Mouse (Mus musculus): ENCODE data around the gene Evl. TPM values are rescaled to one million over a fixed set of nuclear protein-coding genes. Genes with fewer than 3 reads are reported as not detected.
A peak's percentile ranks its signal among the peaks of the same experiment; 100 is the strongest.
"Not testable (repeated sequence)": the region's sequence is repeated elsewhere in the genome, so short reads cannot be mapped to it uniquely, and the experiment has no call there.

The Evl gene
- polyA plus RNA-seq, 1 experiment from 2014 or later, result 119 TPM

GRCm38 (mm10) chr12:108709386-108709785, 154.9 kb downstream of the Evl start:
- Histone ChIP-seq H3K4me3 (ENCODE audit: low read depth, low read length) (no peak overlapping the region), H3K36me3 (ENCODE audit: control insufficient read depth, insufficient read depth, low read length) (no peaks in the 10 kb centered on the region), H3K27ac (ENCODE audit: low read depth, low read length) (no peak overlapping the region), H3K4me1 (ENCODE audit: control insufficient read depth, insufficient read depth, low read length) (no peaks in the 10 kb centered on the region), H3K9me3 (ENCODE audit: control insufficient read depth, low read length) (no peaks in the 10 kb centered on the region), H3K4me2 (no peak overlapping the region), H3K9ac (ENCODE audit: low read length) (no peak overlapping the region), H3K27me3 (ENCODE audit: control insufficient read depth, insufficient read depth, low read length) (no peaks in the 10 kb centered on the region)
- WGBS, result 94% methylated on average over 6 of the region's 6 CpGs
- no peak for ATAC-seq (ENCODE audit: low FRiP score)
- no peak for DNase-seq (ENCODE audit: low spot score, missing footprints)

- Histone ChIP-seq H3K36me3 (ENCODE audit: control insufficient read depth, insufficient read depth, low read length) (no peaks in the 10 kb centered on the region), H3K4me3 (ENCODE audit: low read depth, low read length) (no peak overlapping the region), H3K9me3 (ENCODE audit: control insufficient read depth, low read length) (no peaks in the 10 kb centered on the region), H3K9ac (ENCODE audit: low read length) (no peak overlapping the region), H3K4me1 (ENCODE audit: control insufficient read depth, insufficient read depth, low read length) (no peaks in the 10 kb centered on the region), H3K27me3 (ENCODE audit: control insufficient read depth, insufficient read depth, low read length) (no peaks in the 10 kb centered on the region), H3K4me2 (no peak overlapping the region), H3K27ac (ENCODE audit: low read depth, low read length) (no peak overlapping the region)
- 90% methylated on average over 6 of the region's 6 CpGs for WGBS
- peak; percentile 71 for DNase-seq (ENCODE audit: low spot score, missing footprints)
- ATAC-seq (ENCODE audit: low FRiP score), result no peak
Observed at GRCm38 (mm10) chr12:108709964-108710765, 155.6 kb downstream of the Evl start.

DNA sequence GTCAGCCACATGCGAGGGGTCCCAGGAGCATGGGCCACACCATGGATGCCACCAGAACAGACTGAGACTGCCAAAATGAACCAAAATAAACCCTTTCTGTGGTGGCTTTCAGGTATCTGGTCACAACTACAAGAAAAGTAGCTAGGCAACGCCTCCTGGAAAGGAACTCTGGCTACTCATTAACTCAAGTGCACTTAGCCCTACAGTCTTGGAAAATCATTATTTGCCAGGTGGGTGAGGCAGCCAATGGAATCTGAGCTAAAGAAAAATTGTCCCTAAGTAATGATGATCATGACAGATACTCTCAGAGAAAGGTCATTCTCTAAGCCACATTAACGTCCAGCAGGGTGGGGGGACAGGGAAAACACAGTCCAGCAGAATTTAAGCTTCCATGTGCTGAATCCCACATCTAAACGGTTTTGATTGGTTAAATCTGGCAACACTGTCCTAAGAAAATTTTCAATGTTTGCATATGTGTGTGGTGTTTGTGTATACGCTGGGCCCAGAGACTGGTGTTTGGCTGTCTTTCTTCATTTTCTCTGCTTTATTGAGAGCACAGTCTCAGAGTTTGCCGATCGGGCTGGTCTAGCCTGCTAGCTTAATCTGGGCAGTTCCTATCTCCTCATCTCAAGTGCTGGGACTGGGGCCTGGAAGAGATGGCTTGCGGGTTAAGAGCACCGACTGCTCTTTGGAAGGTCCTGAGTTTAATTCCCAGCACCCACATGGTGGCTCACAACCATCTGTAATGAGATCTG, 156.5 kb downstream of the Evl start:
- ATAC-seq (ENCODE audit: low FRiP score) (no peak), DNase-seq (ENCODE audit: low spot score, missing footprints) (peak; percentile 26)
- no peak overlapping the region for H3K4me3 ChIP-seq (ENCODE audit: low read depth, low read length)
- 91% methylated on average over 9 of the region's 9 CpGs for WGBS
- H3K4me1 ChIP-seq (ENCODE audit: control insufficient read depth, insufficient read depth, low read length), result no peaks in the 10 kb centered on the region
- no peak overlapping the region for H3K27ac ChIP-seq (ENCODE audit: low read depth, low read length)
- H3K9me3 ChIP-seq (ENCODE audit: control insufficient read depth, low read length), result no peaks in the 10 kb centered on the region
- H3K9ac ChIP-seq (ENCODE audit: low read length), result no peak overlapping the region
- no peak overlapping the region for H3K4me2 ChIP-seq
- no peaks in the 10 kb centered on the region for H3K27me3 ChIP-seq (ENCODE audit: control insufficient read depth, insufficient read depth, low read length)
- H3K36me3 ChIP-seq (ENCODE audit: control insufficient read depth, insufficient read depth, low read length), result no peaks in the 10 kb centered on the region

DNA sequence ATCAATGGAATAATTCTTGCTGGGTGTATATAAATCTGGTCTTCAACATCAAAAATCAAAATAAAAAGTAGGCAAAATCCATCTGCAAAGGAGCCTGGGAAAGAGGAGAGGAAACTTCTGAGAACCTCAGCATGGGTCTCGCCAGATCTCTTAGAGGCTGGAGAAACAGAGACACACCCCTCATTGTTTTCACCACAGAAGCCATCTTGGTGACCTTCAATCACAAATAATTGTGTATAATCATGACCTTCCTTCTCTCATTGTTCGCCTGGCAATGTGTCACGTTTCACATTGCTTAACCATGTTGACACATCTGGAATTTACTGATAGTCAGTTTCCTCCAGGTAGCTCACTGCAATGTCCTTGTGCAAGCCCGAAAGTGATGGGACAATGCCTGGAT, 158.0 kb downstream of the Evl start:
- Histone ChIP-seq H3K4me2 (no peak overlapping the region), H3K27ac (ENCODE audit: low read depth, low read length) (no peak overlapping the region), H3K27me3 (ENCODE audit: control insufficient read depth, insufficient read depth, low read length) (no peaks in the 10 kb centered on the region), H3K4me3 (ENCODE audit: low read depth, low read length) (no peak overlapping the region), H3K9me3 (ENCODE audit: control insufficient read depth, low read length) (no peaks in the 10 kb centered on the region), H3K36me3 (ENCODE audit: control insufficient read depth, insufficient read depth, low read length) (no peaks in the 10 kb centered on the region), H3K9ac (ENCODE audit: low read length) (no peak overlapping the region), H3K4me1 (ENCODE audit: control insufficient read depth, insufficient read depth, low read length) (no peaks in the 10 kb centered on the region)
- WGBS, result 75% methylated on average over 4 of the region's 4 CpGs
- ATAC-seq (ENCODE audit: low FRiP score), result no peak
- DNase-seq (ENCODE audit: low spot score, missing footprints), result no peak

DNA sequence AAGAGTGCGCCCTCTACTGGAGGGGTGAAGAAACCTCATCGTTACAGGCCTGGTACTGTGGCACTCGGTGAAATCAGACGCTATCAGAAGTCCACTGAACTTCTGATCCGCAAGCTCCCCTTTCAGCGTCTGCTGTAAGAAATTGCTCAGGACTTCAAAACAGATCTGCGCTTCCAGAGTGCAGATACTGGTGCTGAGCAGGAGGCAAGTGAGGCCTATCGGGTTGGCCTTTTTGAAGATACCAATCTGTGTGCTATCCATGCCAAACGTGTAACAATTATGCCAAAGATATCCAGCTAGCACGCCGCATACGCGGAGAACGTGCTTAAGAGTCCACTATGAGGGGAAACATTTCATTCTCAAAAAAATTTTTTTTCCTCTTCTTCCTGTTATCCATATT, 159.5 kb downstream of the Evl start:
- H3K9me3 ChIP-seq (ENCODE audit: control insufficient read depth, low read length); H3K9ac ChIP-seq (ENCODE audit: low read length); H3K36me3 ChIP-seq (ENCODE audit: control insufficient read depth, insufficient read depth, low read length); H3K27me3 ChIP-seq (ENCODE audit: control insufficient read depth, insufficient read depth, low read length); DNase-seq (ENCODE audit: low spot score, missing footprints); H3K4me2 ChIP-seq; ATAC-seq (ENCODE audit: low FRiP score); H3K4me3 ChIP-seq (ENCODE audit: low read depth, low read length); H3K27ac ChIP-seq (ENCODE audit: low read depth, low read length); H3K4me1 ChIP-seq (ENCODE audit: control insufficient read depth, insufficient read depth, low read length): not testable (repeated sequence)
- 93% methylated on average over 14 of the region's 14 CpGs for WGBS

DNA sequence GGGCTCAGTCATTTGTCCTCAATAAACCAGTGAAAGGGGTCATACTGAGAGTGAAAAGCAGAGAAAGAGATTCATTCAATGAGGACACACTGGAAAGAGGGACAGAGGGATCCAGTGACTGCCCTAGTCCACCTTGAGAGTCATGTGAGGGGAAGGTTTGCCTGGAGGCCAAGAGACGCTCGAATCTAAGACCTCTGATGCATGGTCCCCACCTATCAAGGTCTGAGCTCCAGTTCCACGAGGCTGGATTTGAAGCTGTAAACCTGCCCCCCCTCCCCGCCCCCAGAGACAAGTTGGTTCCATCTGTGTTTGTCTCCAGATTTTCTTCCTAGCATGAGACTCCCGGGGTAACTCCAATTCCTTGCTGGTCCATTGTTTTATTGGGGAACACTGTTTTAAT, 161.3 kb downstream of the Evl start:
- ATAC-seq (ENCODE audit: low FRiP score), result no peak
- WGBS, result 81% methylated on average over 5 of the region's 5 CpGs
- Histone ChIP-seq H3K4me1 (ENCODE audit: control insufficient read depth, insufficient read depth, low read length) (no peaks in the 10 kb centered on the region), H3K9ac (ENCODE audit: low read length) (no peak overlapping the region), H3K36me3 (ENCODE audit: control insufficient read depth, insufficient read depth, low read length) (no peaks in the 10 kb centered on the region), H3K4me2 (no peak overlapping the region), H3K27ac (ENCODE audit: low read depth, low read length) (no peak overlapping the region), H3K27me3 (ENCODE audit: control insufficient read depth, insufficient read depth, low read length) (no peaks in the 10 kb centered on the region), H3K4me3 (ENCODE audit: low read depth, low read length) (no peak overlapping the region), H3K9me3 (ENCODE audit: control insufficient read depth, low read length) (no peaks in the 10 kb centered on the region)
- no peak for DNase-seq (ENCODE audit: low spot score, missing footprints)

DNA sequence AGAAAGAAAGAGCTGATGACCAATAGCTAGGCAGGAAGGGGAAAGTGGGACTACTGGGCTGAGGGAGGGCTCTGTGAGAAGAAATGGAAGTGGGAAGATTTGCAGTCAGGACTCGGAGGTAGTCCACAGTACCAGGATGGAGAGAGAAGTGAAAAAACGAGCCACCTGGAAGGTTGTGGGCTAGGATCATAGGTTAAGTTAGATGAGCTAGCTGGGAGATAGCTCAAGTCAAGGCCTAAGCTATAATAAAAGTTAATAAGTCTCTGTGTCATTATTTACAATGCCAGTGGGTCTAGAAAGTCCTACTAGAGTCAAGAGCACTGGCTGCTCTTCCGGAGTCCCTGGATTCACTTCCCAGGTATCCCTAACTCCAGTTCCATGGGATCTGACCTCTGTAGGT, 164.0 kb downstream of the Evl start:
- no peaks in the 10 kb centered on the region; the same call in 1 of the 2 replicates for H3K9me3 ChIP-seq (ENCODE audit: control insufficient read depth, low read length)
- no peak overlapping the region for H3K27ac ChIP-seq (ENCODE audit: low read depth, low read length)
- no peak overlapping the region for H3K4me3 ChIP-seq (ENCODE audit: low read depth, low read length)
- H3K36me3 ChIP-seq (ENCODE audit: control insufficient read depth, insufficient read depth, low read length), result no peaks in the 10 kb centered on the region
- no peaks in the 10 kb centered on the region for H3K27me3 ChIP-seq (ENCODE audit: control insufficient read depth, insufficient read depth, low read length)
- no peaks in the 10 kb centered on the region for H3K4me1 ChIP-seq (ENCODE audit: control insufficient read depth, insufficient read depth, low read length)
- H3K9ac ChIP-seq (ENCODE audit: low read length), result no peak overlapping the region
- 83% methylated on average over 3 of the region's 3 CpGs for WGBS
- ATAC-seq (ENCODE audit: low FRiP score) (no peak), DNase-seq (ENCODE audit: low spot score, missing footprints) (no peak)
- H3K4me2 ChIP-seq, result no peak overlapping the region

DNA sequence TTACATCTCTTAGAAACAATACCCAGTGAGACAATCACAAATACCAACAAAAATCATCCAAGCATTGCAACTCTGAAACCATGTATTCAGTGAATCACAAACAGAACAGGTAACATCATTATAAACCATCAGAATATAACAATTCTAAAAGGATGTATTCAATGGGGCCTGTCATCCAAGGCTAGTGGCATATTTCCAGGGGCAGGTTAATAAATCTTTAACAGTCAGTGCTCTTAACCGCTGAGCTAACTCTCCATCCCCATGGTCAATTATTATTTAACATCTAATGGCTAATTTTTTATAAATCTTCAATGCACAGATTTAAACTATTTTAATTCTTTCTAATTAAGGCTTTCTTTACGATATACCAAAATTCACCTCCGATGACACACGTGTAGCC, 167.9 kb downstream of the Evl start:
- no peaks in the 10 kb centered on the region for H3K36me3 ChIP-seq (ENCODE audit: control insufficient read depth, insufficient read depth, low read length)

GRCm38 (mm10) chr12:108723841-108724240, 169.3 kb downstream of the Evl start:
- no peak for ATAC-seq (ENCODE audit: low FRiP score)
- WGBS, result 82% methylated on average over 3 of the region's 3 CpGs
- Histone ChIP-seq H3K9ac (ENCODE audit: low read length) (no peak overlapping the region), H3K36me3 (ENCODE audit: control insufficient read depth, insufficient read depth, low read length) (no peaks in the 10 kb centered on the region), H3K9me3 (ENCODE audit: control insufficient read depth, low read length) (no peaks in the 10 kb centered on the region; the same call in 1 of the 2 replicates), H3K27me3 (ENCODE audit: control insufficient read depth, insufficient read depth, low read length) (no peaks in the 10 kb centered on the region), H3K4me1 (ENCODE audit: control insufficient read depth, insufficient read depth, low read length) (no peaks in the 10 kb centered on the region), H3K4me3 (ENCODE audit: low read depth, low read length) (no peak overlapping the region), H3K4me2 (no peak overlapping the region), H3K27ac (ENCODE audit: low read depth, low read length) (no peak overlapping the region)
- DNase-seq (ENCODE audit: low spot score, missing footprints), result no peak

More for the DNA sequence above, 167.9 kb downstream of the Evl start:
- no peaks in the 10 kb centered on the region; the same call in 1 of the 2 replicates for H3K9me3 ChIP-seq (ENCODE audit: control insufficient read depth, low read length)
- no peak overlapping the region for H3K9ac ChIP-seq (ENCODE audit: low read length)
- H3K27ac ChIP-seq (ENCODE audit: low read depth, low read length), result no peak overlapping the region
- H3K4me1 ChIP-seq (ENCODE audit: control insufficient read depth, insufficient read depth, low read length), result no peaks in the 10 kb centered on the region
- DNase-seq (ENCODE audit: low spot score, missing footprints) (no peak), ATAC-seq (ENCODE audit: low FRiP score) (no peak)
- no peak overlapping the region for H3K4me3 ChIP-seq (ENCODE audit: low read depth, low read length)
- WGBS, result 92% methylated on average over 4 of the region's 4 CpGs
- H3K4me2 ChIP-seq, result no peak overlapping the region
- H3K27me3 ChIP-seq (ENCODE audit: control insufficient read depth, insufficient read depth, low read length), result no peaks in the 10 kb centered on the region
